Comparison of ENCODE assay signal across 8 mouse cellular contexts in the genomic region with DNA sequence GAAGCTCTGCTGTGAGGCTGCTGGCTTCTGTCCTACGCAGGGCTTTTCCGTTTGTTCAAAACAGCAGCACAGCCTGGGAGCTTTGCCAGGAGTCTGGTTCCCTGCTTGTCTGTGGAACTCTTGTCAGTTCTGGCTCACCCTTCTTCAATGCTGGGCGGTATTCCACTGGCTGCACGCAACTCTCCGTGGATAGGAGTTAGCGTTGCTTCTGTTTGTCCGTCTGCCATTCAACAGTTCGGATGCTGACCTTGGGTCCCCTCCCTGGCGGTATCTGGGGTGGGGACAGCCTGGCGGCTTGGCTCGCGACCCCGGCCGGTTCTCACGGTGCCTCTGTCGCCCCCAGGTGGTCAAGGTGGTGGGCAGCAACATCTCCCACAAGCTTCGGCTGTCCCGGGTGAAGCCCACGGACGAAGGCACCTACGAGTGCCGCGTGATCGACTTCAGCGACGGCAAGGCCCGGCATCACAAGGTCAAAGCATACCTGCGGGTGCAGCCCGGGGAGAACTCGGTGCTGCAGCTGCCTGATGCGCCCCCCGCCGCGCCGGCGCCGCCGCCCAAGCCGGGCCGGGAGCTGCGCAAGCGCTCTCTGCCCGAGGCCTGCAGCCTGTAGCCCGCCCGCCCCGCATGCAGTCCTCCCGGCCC. TPM values are rescaled to one million over a fixed set of nuclear protein-coding genes. Genes with fewer than 3 reads are reported as not detected.
A peak's percentile ranks its signal among the peaks of the same experiment; 100 is the strongest.
DNase-seq lines count a peak whose midpoint lies in the region; ATAC-seq lines count a peak whose summit lies in the region.

No protein-coding gene starts in this region.

- ATAC-seq in common myeloid progenitor, adult 5-6 weeks (replicated peaks; ENCODE audit: low read depth, poor library complexity, severe bottlenecking): peak; percentile 71
- ATAC-seq in megakaryocyte, adult 5-6 weeks (ENCODE audit: poor library complexity, severe bottlenecking): peak; percentile 52
- ATAC-seq in inflammation-experienced regulatory T-cells, adult 6 months: no peak

- DNase-seq in adrenal gland, adult (ENCODE audit: inconsistent age in 2 of 2, low spot score in 1 of 2): peak; percentile 70 to 90
- peak; percentile 75 for DNase-seq in gastrocnemius, postnatal 10 days
- peak; percentile 24 for DNase-seq in hindlimb bud, embryonic 11.5 days (ENCODE audit: extremely low spot score, low read depth, low spot score)
- peak; percentile 66 to 86 for DNase-seq in left cerebral cortex, adult 8-10 months (ENCODE audit: low spot score in 2 of 2)
- DNase-seq in right cerebral cortex, postnatal 25 days: peak; percentile 78

RNA-seq across cellular contexts. Expression of a gene that starts 29.2 kb away (rescaled TPM):
- not detected in 2 replicates for total RNA-seq in common myeloid progenitor, adult 5-6 weeks (2017)
- under 1 TPM; 0.40 to 0.45 TPM for total RNA-seq in gastrocnemius, postnatal 10 days (2021)
- total RNA-seq in left cerebral cortex, adult 8-10 months (2022): 100 to 1,000 TPM; 131 to 164 (median 153) TPM
- not detected in 2 replicates for total RNA-seq in megakaryocyte, adult 5-6 weeks (2015)
- not detected in 2 replicates for total RNA-seq in megakaryocyte, adult 5-6 weeks (2017)
- not detected for polyA plus RNA-seq in inflammation-experienced regulatory T-cells, adult 6 months (2017; shearing (Covaris generic))

Comparison
In these comparisons a context has a peak if more than half of its experiments do, and no peak if none do; other contexts are left out.
1. DNase-seq: peak in every context shown above with its lines; median percentile 80 in adrenal gland, adult; 78 in right cerebral cortex, postnatal 25 days; 76 in left cerebral cortex, adult 8-10 months; 75 in gastrocnemius, postnatal 10 days; 24 in hindlimb bud, embryonic 11.5 days.
2. RNA of a gene that starts 29.2 kb away (total RNA-seq): 131 to 164 TPM in left cerebral cortex, adult 8-10 months; 0.40 to 0.45 TPM in gastrocnemius, postnatal 10 days, not detected in common myeloid progenitor, adult 5-6 weeks and not detected in megakaryocyte, adult 5-6 weeks; every median in the first group is over 10 times any median in the second.